Comparison of ENCODE assay signal across 17 mouse cellular contexts in the genomic region with DNA sequence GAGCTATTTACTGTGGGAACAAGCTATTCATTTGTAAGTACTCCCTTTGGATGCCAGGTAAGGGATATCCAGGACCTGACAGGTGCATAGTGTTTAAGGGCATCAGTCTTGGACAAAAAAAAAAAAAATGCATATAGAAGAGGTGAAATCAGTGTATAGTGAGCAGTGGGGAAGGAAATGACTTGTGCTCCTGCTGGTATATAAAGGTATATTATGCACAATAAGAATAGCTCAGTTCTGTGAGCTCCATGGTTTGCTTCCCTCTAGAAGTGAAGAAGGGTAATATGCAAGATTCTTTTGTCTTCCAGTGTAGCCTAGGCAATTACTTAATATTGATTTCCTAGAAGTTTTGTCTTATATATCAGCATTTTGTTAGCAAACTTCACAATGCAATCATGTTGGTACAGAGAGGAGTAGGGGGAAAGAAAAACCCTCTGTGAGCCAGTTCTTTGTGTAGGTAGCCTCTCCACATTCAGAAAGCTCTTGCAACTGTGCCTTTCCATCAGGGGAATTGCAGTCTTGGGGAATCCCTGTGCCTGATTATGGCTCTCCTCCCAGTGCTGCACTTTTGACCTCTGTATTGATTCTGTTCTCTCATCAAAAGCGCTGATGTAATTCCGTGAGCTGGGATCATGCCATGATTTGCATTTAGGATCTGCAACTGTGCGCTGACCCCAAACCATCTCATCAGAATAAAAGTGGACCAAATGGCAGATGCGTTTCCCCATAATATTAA.
DNase-seq lines count a peak whose midpoint lies in the region; ATAC-seq and TF ChIP-seq lines count a peak whose summit lies in the region.
"Had no signal": no experiment of that assay in that cellular context is flagged by ENCODE, and none has a peak within 500 bp of the region (broad histone marks: within the 10 kb centered on the region; RNA-seq: fewer than 3 reads in every experiment).

No protein-coding gene starts in this region.

- WGBS in embryonic facial prominence, embryonic 11.5 days, result 58% methylated on average over 4 of the region's 4 CpGs
- WGBS in liver, postnatal 0 days (ENCODE audit: insufficient replicate concordance), result 51% methylated on average over 4 of the region's 4 CpGs

- H3K36me3 ChIP-seq in embryonic facial prominence, embryonic 11.5 days (replicated peaks; ENCODE audit: control insufficient read depth, insufficient read depth, low read depth, low read length), result no peaks in the 10 kb centered on the region
- H3K36me3 ChIP-seq in liver, postnatal 0 days (replicated peaks; ENCODE audit: insufficient read depth, low read length), result no peaks in the 10 kb centered on the region
- H3K36me3 ChIP-seq: heart, embryonic 10.5 days; limb, embryonic 15.5 days had no signal

- H3K4me3 ChIP-seq in embryonic facial prominence, embryonic 11.5 days (ENCODE audit: low read depth, low read length), result no peak overlapping the region
- no peak overlapping the region for H3K4me3 ChIP-seq in liver, postnatal 0 days (ENCODE audit: low read depth, low read length)
- H3K4me3 ChIP-seq: heart, embryonic 10.5 days; limb, embryonic 15.5 days had no signal

- peak; percentile 73 for DNase-seq in embryo, embryonic 10.5 days (ENCODE audit: low spot score)
- peak; percentile 6 for DNase-seq in embryonic facial prominence, embryonic 11.5 days (ENCODE audit: low spot score)
- peak; percentile 28 for DNase-seq in liver, postnatal 0 days
- DNase-seq in neural tube, embryonic 10.5 days (ENCODE audit: extremely low spot score, low spot score), result peak; percentile 23
- DNase-seq in cerebellum, adult 8-10 months, result no peak
- DNase-seq: cerebellum, adult 11-12 months; gastrocnemius, postnatal 10 days; heart, postnatal 4 days; kidney, adult 8-10 months; lung, postnatal 14 days; thymus, postnatal 25 days had no signal

- no peaks in the 10 kb centered on the region for H3K4me1 ChIP-seq in embryonic facial prominence, embryonic 11.5 days (ENCODE audit: control insufficient read depth, insufficient read depth, low read length)
- H3K4me1 ChIP-seq in liver, postnatal 0 days (ENCODE audit: insufficient read depth), result no peaks in the 10 kb centered on the region
- H3K4me1 ChIP-seq: heart, embryonic 10.5 days; limb, embryonic 15.5 days had no signal

- no peaks in the 10 kb centered on the region for H3K27me3 ChIP-seq in embryonic facial prominence, embryonic 11.5 days (ENCODE audit: control insufficient read depth, insufficient read depth, low read length)
- no peaks in the 10 kb centered on the region for H3K27me3 ChIP-seq in liver, postnatal 0 days (ENCODE audit: insufficient read depth, low read length)
- H3K27me3 ChIP-seq: limb, embryonic 15.5 days had no signal

- H3K4me2 ChIP-seq in embryonic facial prominence, embryonic 11.5 days (ENCODE audit: low read depth, low read length), result no peak overlapping the region
- no peak overlapping the region for H3K4me2 ChIP-seq in liver, postnatal 0 days (ENCODE audit: low read depth, low read length)
- H3K4me2 ChIP-seq: limb, embryonic 15.5 days had no signal

- H3K27ac ChIP-seq in embryonic facial prominence, embryonic 11.5 days (replicated peaks; ENCODE audit: low read depth, low read length), result no peak overlapping the region
- H3K27ac ChIP-seq in liver, postnatal 0 days (ENCODE audit: low read depth), result no peak overlapping the region
- H3K27ac ChIP-seq: heart, embryonic 10.5 days; limb, embryonic 15.5 days had no signal

- no peak for TF ChIP-seq EP300 in liver, postnatal 0 days (IDR thresholded peaks at IDR 0.05; ENCODE audit: low read depth)

- H3K9me3 ChIP-seq in embryonic facial prominence, embryonic 11.5 days (replicated peaks; ENCODE audit: control insufficient read depth, low read length), result no peaks in the 10 kb centered on the region
- H3K9me3 ChIP-seq in liver, postnatal 0 days (ENCODE audit: low read length), result no peaks in the 10 kb centered on the region
- H3K9me3 ChIP-seq: heart, embryonic 10.5 days; limb, embryonic 15.5 days had no signal

- ATAC-seq in embryonic facial prominence, embryonic 11.5 days (replicated peaks; ENCODE audit: insufficient number of reproducible peaks, low FRiP score, low TSS enrichment, low read depth), result peak; percentile 62; the same call in 1 of the 2 replicates
- peak; percentile 68 for ATAC-seq in liver, postnatal 0 days
- ATAC-seq in monocyte, adult 5-6 weeks (replicated peaks; ENCODE audit: insufficient number of reproducible peaks, low FRiP score, low TSS enrichment, poor library complexity, severe bottlenecking), result no peak
- no peak for ATAC-seq in megakaryocyte progenitor cell, adult 5-6 weeks (replicated peaks; ENCODE audit: poor library complexity)
- no peak for ATAC-seq in activated CD4-positive, CD25-positive, alpha-beta regulatory T cell, adult 4 months
- ATAC-seq: CD4-positive, CD25-positive, alpha-beta regulatory T cell, adult 4 months had no signal

- TF ChIP-seq CTCF in liver, postnatal 0 days (IDR thresholded peaks at IDR 0.05; ENCODE audit: low read depth), result no peak

- no peak overlapping the region for H3K9ac ChIP-seq in embryonic facial prominence, embryonic 11.5 days (replicated peaks; ENCODE audit: low read length)
- H3K9ac ChIP-seq in liver, postnatal 0 days (replicated peaks), result no peak overlapping the region
- H3K9ac ChIP-seq: limb, embryonic 15.5 days had no signal

Comparison
In these comparisons a context has a peak if more than half of its experiments do, and no peak if none do; other contexts are left out.
1. ATAC-seq: peak in embryonic facial prominence, embryonic 11.5 days (single experiment) and liver, postnatal 0 days (single experiment); none in monocyte, adult 5-6 weeks (single experiment), megakaryocyte progenitor cell, adult 5-6 weeks (single experiment) and activated CD4-positive, CD25-positive, alpha-beta regulatory T cell, adult 4 months (single experiment).